Mouse (Mus musculus): ENCODE results near the gene C1qbp.

The C1qbp gene

DNA sequence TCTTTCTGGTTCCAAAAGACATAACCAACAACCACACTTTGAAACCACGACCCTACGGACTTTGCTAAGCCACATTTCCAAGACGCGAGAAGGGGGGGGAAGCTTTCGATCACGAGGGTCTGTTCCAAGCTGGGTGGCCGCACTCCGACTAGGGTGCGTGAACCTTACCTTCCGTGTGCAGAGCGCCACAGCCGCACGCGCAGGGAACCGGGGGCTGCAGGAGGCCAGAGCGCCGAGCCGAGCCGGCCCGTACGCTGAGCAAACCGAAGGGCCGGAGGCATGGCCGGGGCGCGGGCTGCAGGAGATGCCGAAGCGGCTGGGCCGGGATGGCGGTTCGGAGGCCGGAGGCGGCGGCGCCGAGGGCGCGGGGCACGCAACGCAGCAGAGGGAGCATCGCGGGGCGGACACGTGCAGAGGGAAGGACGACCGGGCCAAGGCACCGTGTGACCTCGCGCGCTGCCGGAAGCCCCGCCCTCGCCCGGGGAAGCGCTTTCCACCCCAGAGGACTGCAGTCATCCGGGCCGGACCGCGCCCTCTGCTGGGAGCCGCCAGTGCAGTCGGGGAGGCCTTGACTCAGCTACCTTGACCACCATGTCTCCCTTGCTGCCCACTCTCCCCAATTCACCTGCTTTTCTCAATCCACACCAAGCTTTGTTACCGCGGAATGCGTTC is at the start of gene C1qbp:
Gene C1qbp (minus strand): TSS at position 470 of the 672 bp plus-strand sequence.
- DNase-seq (ENCODE audit: extremely low read depth, low read depth, low spot score), result no peak

DNA sequence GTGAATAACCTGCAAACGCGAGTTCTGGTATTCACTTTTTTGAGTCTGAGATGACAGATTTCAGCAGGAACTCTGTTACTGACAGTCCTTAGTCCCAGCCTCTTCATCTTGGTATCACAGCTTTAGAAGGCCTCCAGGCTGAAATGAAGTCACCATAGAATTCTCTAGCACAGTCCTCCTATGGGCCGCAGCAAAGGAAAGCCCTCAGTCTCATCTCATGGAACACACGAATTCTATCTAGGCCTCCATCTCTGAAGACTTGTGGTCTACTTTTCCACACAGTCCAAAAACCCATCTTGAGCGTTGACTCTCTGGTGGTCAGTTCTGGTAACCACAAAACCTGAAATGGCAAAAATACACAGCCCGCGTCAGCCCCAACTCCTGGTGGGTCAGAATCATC is 49.2 kb upstream of the C1qbp start:
- no peak for DNase-seq (ENCODE audit: extremely low read depth, low read depth, low spot score)

DNA sequence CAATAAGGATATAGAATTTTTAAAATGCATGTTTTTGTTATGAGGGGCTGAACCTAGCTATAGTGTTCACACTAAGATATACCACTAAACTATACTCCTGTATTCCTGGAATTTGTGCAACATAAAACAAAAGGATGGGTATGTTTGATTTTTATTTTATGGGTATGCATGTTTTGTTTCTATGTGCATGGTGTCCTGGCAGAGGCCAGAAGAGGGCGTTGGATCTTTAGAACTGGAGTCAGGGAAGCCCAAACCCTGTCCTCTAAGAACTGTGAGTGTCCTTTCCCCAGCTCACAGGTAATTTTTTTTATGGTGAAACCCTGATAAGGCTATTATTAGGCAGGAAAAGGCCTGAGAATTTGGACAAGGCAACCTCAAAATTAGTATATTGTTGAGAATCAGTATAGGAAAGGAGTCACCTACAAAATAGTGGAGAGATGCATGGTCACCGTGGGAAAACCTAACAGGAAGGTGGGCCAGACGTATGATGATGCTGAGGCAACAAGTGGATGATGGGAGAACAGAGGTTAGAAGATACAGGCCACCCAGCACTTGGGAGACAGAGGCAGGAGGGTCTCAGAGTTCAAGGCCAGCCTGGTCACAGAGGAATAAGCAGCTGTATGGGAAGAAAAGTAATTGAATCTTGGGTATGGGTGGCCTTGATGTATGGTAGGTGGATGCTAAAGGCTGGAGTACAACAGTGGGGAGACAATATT is 46.7 kb upstream of the C1qbp start:
- no peak for DNase-seq (ENCODE audit: extremely low read depth, low read depth, low spot score)

- DNase-seq (ENCODE audit: extremely low read depth, low read depth, low spot score), result no peak
Observed at GRCm38 (mm10) chr11:71028280-71028679, 45.5 kb upstream of the C1qbp start.

DNA sequence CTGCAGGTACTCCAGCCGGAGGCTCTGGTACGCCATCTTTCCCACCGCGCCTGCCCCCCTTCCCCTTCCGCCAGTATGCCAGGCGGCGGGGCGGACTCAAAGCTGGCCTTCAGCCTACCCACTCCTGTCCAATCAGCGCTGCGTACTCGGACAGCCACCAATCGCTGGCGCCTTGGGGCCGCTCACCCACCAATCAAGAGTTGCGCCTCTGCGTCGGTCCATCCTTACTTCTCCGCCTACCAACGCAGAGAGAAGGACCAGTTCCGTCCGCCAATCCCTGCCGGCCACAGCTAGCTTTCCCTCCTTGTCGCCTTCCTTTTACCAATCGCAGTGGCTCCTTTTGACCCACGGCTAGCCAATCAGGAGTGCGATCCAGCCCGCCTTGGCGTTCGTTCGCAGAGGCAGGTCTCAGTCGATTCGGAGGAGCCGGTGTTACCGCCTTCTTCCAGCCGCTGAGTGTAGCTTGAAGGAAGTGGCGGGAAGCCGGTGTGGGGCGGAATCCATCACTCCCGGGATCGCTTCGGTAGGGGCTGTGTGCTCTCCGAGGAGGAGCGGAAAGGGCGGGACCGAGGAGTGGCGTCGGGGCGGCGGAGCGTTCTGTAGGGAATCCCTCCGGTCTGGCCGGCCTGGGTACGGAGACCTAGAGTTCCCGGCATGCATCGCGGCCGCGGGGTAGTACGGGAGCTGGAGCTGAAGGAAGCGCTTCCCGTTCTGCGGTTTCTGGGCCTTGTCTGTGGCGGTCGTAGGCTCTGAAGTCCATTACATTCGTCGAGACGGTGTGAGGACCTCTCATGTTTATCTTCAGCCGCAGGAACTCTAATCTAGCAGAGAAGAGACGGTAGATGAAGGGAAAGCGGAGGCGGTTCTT is 36.6 kb upstream of the C1qbp start, which contains the start of the genes Mis12 and Derl2:
Gene Mis12 (plus strand): TSS at position 411 of the 868 bp plus-strand sequence.
Gene Derl2 (minus strand): TSS at position 641 of the 868 bp plus-strand sequence.
- DNase-seq (ENCODE audit: extremely low read depth, low read depth, low spot score), result peak; percentile 94

GRCm38 (mm10) chr11:71018416-71019200 is 35.8 kb upstream of the C1qbp start:
- DNase-seq (ENCODE audit: extremely low read depth, low read depth, low spot score), result no peak

GRCm38 (mm10) chr11:71017051-71017450 is 34.2 kb upstream of the C1qbp start:
- no peak for DNase-seq (ENCODE audit: extremely low read depth, low read depth, low spot score)

DNA sequence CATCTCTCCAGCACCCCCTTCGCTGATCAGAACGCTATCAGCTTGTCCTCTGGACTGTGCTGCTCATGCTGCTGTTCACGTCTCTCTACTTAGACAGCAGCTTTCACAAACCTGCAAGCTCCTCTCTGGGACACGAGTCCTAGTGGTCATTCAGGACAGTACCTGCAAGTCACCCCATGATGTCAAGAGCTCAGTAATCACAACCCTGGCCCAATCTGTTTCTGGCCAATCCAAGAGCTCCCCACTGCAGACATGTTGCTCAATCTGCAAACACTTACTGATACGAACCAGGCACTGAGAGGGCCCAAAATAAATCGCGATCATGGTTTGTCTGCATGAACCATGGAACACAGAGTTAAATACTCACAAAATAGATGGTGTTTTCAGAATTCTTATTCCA is 29.9 kb upstream of the C1qbp start:
- no peak for DNase-seq (ENCODE audit: extremely low read depth, low read depth, low spot score)

DNA sequence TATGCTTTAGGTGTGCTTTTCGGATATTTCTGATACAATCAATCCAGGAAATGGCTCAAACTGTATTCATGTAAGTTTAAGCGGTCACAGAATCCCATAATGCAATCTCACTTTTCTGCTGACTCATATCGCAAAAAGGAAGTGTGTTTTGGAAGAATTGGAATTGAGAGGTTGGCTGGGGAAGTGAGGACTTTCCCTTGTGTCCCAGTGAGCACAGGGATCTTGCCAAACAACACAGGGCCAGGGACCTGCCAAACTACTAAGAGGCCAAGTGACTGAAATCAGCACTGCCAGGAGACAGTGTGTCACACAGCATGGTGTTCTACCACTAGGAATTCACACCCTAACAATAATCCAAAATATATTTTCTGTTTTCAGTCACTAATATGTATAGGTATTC is 25.5 kb upstream of the C1qbp start:
- DNase-seq (ENCODE audit: extremely low read depth, low read depth, low spot score), result no peak

- DNase-seq (ENCODE audit: extremely low read depth, low read depth, low spot score), result no peak
Observed at GRCm38 (mm10) chr11:71007831-71008230, 25.0 kb upstream of the C1qbp start.

- no peak for DNase-seq (ENCODE audit: extremely low read depth, low read depth, low spot score)
Observed at GRCm38 (mm10) chr11:71007026-71007425, 24.2 kb upstream of the C1qbp start.

DNA sequence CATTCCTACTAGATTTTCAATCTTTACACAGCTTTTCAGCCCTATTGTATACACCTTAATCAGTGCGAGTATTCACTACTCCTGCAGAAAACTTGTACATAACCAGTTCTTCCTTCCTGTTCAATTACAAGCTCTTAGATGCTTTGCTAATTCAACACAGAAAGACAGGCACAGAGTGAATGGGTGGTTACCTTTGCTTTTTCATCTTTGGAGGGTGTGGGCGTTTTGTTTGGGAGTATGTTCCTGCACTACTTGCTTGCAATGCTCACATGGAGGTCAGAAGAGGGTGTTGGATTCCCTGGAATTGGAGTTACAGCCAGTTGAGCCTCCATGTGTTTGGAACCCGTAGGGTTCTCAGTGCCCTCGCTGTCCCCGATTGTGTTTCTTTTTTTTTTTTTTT is 22.2 kb upstream of the C1qbp start:
- DNase-seq (ENCODE audit: extremely low read depth, low read depth, low spot score), result no peak

DNA sequence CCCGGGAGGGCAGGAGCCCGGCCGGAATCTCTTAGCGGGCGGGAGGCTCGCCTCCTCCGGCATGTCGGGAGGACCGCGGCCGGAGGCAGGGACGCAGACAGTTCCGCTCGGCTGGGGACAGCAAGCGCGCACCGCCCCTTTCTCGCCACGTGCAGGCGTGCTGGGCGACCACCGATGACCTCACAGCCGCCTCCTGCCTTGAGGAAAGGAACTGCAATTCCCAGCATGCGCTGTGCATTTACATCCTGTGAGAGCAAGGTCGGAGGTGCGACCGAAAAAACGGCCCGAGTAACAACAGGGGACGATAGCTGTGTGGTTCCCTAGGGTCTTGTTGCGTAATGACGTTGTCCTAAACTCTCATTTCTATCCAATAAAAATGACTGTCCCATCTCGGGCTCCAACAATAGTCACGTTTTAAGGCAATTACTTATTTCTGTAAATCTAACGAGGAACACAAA is 21.5 kb upstream of the C1qbp start, which contains the start of gene Dhx33:
Gene Dhx33 (minus strand): TSS at position 122 of the 458 bp plus-strand sequence.
- DNase-seq (ENCODE audit: extremely low read depth, low read depth, low spot score), result peak; percentile 77

GRCm38 (mm10) chr11:71003611-71004315 is 20.9 kb upstream of the C1qbp start:
- DNase-seq (ENCODE audit: extremely low read depth, low read depth, low spot score), result no peak

DNA sequence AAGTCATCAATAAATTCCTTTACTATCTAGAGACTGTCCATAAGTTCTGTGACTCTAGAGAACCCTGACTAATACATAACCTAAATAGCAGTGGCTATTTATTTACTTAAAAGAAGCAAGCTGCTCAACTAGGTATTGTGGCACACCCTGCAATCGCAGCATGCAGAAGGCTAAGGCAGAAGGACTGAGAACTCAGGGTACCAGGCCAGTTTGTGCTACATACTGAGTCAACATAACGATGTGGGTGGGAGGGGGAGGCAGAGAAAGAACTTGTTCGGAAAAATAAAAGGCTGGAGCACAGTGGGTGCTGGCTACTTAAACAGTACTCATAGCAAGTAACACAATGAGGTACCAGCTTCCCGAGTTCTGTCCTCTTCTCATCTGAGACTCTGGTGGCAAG is 18.3 kb upstream of the C1qbp start:
- no peak for DNase-seq (ENCODE audit: extremely low read depth, low read depth, low spot score)

GRCm38 (mm10) chr11:70982030-70982429 is 796 bp downstream of the C1qbp start:
- DNase-seq (ENCODE audit: extremely low read depth, low read depth, low spot score), result no peak

- no peak for DNase-seq (ENCODE audit: extremely low read depth, low read depth, low spot score)
Observed at GRCm38 (mm10) chr11:70980751-70981510, 1.9 kb downstream of the C1qbp start.

- no peak for DNase-seq (ENCODE audit: extremely low read depth, low read depth, low spot score)
Observed at GRCm38 (mm10) chr11:70980232-70980631, 2.6 kb downstream of the C1qbp start.

DNA sequence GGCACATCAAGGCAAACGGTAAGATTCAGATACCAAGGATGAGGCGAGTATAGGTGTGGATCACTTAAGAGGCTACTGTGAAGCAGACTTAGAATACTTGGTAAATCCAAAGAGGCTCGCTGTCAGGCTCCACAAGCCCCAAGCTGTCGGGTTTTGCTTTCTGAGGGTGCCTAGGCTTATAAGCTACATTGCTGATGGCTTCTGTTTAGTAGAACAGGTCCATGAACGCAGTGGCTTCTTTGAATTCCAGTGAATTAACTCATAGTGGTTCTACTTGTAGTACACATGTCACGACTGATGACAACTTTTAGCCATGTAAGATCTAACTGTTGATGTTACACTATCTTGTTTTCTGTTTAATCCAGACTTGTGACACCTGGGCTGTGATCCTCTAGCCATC is 5.5 kb downstream of the C1qbp start:
- no peak for DNase-seq (ENCODE audit: extremely low read depth, low read depth, low spot score)

All from fat pad, adult 2 months (tissue).